Mouse (Mus musculus) kidney, postnatal 4 days (tissue): ENCODE results near the gene Stx6.

Source experiments
- DNase-seq, 2 experiments: peaks; one replicate each; pipeline ENCODE4 v3.0.0; 2021; ENCODE audit warnings: mixed read lengths in 2 of 2

Gene Stx6

GRCm38 (mm10) chr1:155236306-155237024 is 78.0 kb downstream of the Stx6 start:
- DNase-seq, result peak in 1 of 2 experiments; percentile 60

- peak; percentile 63 to 79 for DNase-seq
These were observed 78.9 kb downstream of the Stx6 start for GRCm38 (mm10) chr1:155237390-155237789.

GRCm38 (mm10) chr1:155238126-155238525 is 79.6 kb downstream of the Stx6 start:
- DNase-seq, result peak in 1 of 2 experiments; percentile 55

- peak; percentile 9 to 21 for DNase-seq
These were observed 80.7 kb downstream of the Stx6 start for GRCm38 (mm10) chr1:155239169-155239568.

GRCm38 (mm10) chr1:155239962-155240717 is 81.6 kb downstream of the Stx6 start:
- no peak for DNase-seq

- DNase-seq, result peak in 1 of 2 experiments; percentile 46
These were observed 83.4 kb downstream of the Stx6 start for GRCm38 (mm10) chr1:155241701-155242487.

- DNase-seq, result peak in 1 of 2 experiments; percentile 24
These were observed 83.9 kb downstream of the Stx6 start for GRCm38 (mm10) chr1:155242488-155242745.

- DNase-seq, result peak; percentile 78 to 87
These were observed 85.6 kb downstream of the Stx6 start, which contains the start of gene BC034090 for GRCm38 (mm10) chr1:155243797-155244770. BC034090 (minus strand) TSS chr1:155244444.

- DNase-seq, result peak in 1 of 2 experiments; percentile 75
These were observed 86.3 kb downstream of the Stx6 start for GRCm38 (mm10) chr1:155244771-155245211.

GRCm38 (mm10) chr1:155245516-155245915 is 87.0 kb downstream of the Stx6 start:
- peak; percentile 15 to 22 for DNase-seq

- peak; percentile 36 to 64 for DNase-seq
These were observed 88.9 kb downstream of the Stx6 start for GRCm38 (mm10) chr1:155247441-155247840.

GRCm38 (mm10) chr1:155248041-155248440 is 89.5 kb downstream of the Stx6 start:
- DNase-seq, result no peak

- no peak for DNase-seq
These were observed 91.4 kb downstream of the Stx6 start for GRCm38 (mm10) chr1:155249896-155250295.

- no peak for DNase-seq
These were observed 92.1 kb downstream of the Stx6 start for GRCm38 (mm10) chr1:155250531-155251135.

GRCm38 (mm10) chr1:155251596-155251995 is 93.1 kb downstream of the Stx6 start:
- DNase-seq, result no peak

GRCm38 (mm10) chr1:155252631-155253121 is 94.2 kb downstream of the Stx6 start:
- peak in 1 of 2 experiments; percentile 22 for DNase-seq

- no peak for DNase-seq
These were observed 94.6 kb downstream of the Stx6 start for GRCm38 (mm10) chr1:155253126-155253525.

- DNase-seq, result no peak
These were observed 95.8 kb downstream of the Stx6 start for GRCm38 (mm10) chr1:155254309-155254708.
